Mouse (Mus musculus) intestine, embryonic 15.5 days (tissue): ENCODE results near the gene Helz2. TPM values are rescaled to one million over a fixed set of nuclear protein-coding genes. Genes with fewer than 3 reads are reported as not detected.
A peak's percentile ranks its signal among the peaks of the same experiment; 100 is the strongest.
"Not testable (repeated sequence)": the region's sequence is repeated elsewhere in the genome, so short reads cannot be mapped to it uniquely, and the experiment has no call there.

ENCODE experiments used
- ATAC-seq: fragments of 200-750 bp; cut with Nextera tagmentation; 2 replicates; pipeline ENCODE4 v1.8.0; 2017; ENCODE audit warnings: moderate TSS enrichment, moderate library complexity
- H3K27ac ChIP-seq: fragments of 300-500 bp; sonication (generic); 2 replicates; pipeline ENCODE4 v1.5.1; 2015; ENCODE audit warnings: mild to moderate bottlenecking, inconsistent platforms
- H3K27me3 ChIP-seq: fragments of 300-500 bp; sonication (generic); replicated peaks from 2 replicates; pipeline ENCODE4 v1.6.1; 2015; ENCODE audit warnings: inconsistent platforms
- H3K36me3 ChIP-seq: fragments of 300-500 bp; sonication (generic); 2 replicates; pipeline ENCODE4 v1.6.1; 2015; ENCODE audit warnings: inconsistent platforms
- H3K4me1 ChIP-seq: fragments of 300-500 bp; sonication (generic); replicated peaks from 2 replicates; pipeline ENCODE4 v1.6.1; 2015; ENCODE audit warnings: inconsistent platforms
- H3K4me2 ChIP-seq: fragments of 300-500 bp; sonication (generic); replicated peaks from 2 replicates; pipeline ENCODE4 v1.6.1; 2015; ENCODE audit warnings: mild to moderate bottlenecking, inconsistent platforms
- H3K4me3 ChIP-seq: fragments of 300-500 bp; sonication (generic); replicated peaks from 2 replicates; pipeline ENCODE4 v1.5.1; 2015; ENCODE audit warnings: inconsistent platforms
- H3K9ac ChIP-seq: fragments of 300-500 bp; sonication (generic); 2 replicates; pipeline ENCODE4 v1.6.1; 2015; ENCODE audit warnings: inconsistent platforms
- H3K9me3 ChIP-seq: fragments of 300-500 bp; sonication (generic); 2 replicates; pipeline ENCODE4 v1.6.1; 2016; ENCODE audit warnings: inconsistent platforms
- WGBS: fragments of 180-500 bp; shearing (Covaris S2); methylation state at CpG from one replicate; pipeline ENCODE4 v1.1.7; 2015; 5-methylcytosine and 5-hydroxymethylcytosine counted together
- polyA plus RNA-seq: library from polyadenylated mRNA; unstranded; fragments of >200 nt; fragmentation: Nextera tagmentation; extraction: Ambion mirVana; gene quantifications from 2 replicates; pipeline ENCODE4 v1.2.1, GENCODE M21; 2015

Helz2 gene
- polyA plus RNA-seq, result 2.2 and 2.8 TPM in 2 replicates

- ATAC-seq, result peak; percentile 85
- Histone ChIP-seq H3K9ac (peak within 1 kb of the TSS; percentile 70), H3K9me3 (no peaks in the 10 kb centered on the region), H3K27me3 (no peaks in the 10 kb centered on the region), H3K36me3 (no peaks in the 10 kb centered on the region; the same call in 1 of the 2 replicates), H3K27ac (no peak within 1 kb of the TSS), H3K4me2 (peak within 1 kb of the TSS; percentile 75), H3K4me1 (peaks cover 24% of the 10 kb centered on the region), H3K4me3 (peak within 1 kb of the TSS; percentile 59)
- 8% methylated on average over 16 of the region's 16 CpGs for WGBS
These were observed at the start of gene Helz2 for GRCm38 (mm10) chr2:181241602-181242313. TSS of gene Helz2 (minus strand) at chr2:181242027.

- Histone ChIP-seq H3K27me3 (no peaks in the 10 kb centered on the region), H3K9ac (no peak overlapping the region), H3K4me1 (peaks cover 5% of the 10 kb centered on the region; the same call in 1 of the 2 replicates), H3K4me3 (no peak overlapping the region), H3K36me3 (0 out of 2 replicates have a peak, but pooled peaks cover 2% of the 10 kb centered on the region), H3K27ac (no peak overlapping the region), H3K4me2 (no peak overlapping the region), H3K9me3 (no peaks in the 10 kb centered on the region)
- 83% methylated on average over 1 of the region's 1 CpGs for WGBS
- ATAC-seq, result no peak
These were observed 49.1 kb upstream of the Helz2 start for GRCm38 (mm10) chr2:181290937-181291336.

GRCm38 (mm10) chr2:181288691-181289090 is 46.9 kb upstream of the Helz2 start:
- WGBS, result 66% methylated on average over 3 of the region's 3 CpGs
- Histone ChIP-seq H3K4me2 (peak overlapping the region; percentile 63), H3K27ac (no peak overlapping the region)

GRCm38 (mm10) chr2:181287958-181288350 is 46.1 kb upstream of the Helz2 start, which contains the start of gene Gmeb2:
TSS of gene Gmeb2 (minus strand) at chr2:181288035.
- not testable (repeated sequence) for H3K4me1 ChIP-seq, H3K9me3 ChIP-seq, H3K36me3 ChIP-seq, H3K27me3 ChIP-seq
- H3K4me3 ChIP-seq, result peak within 1 kb of the TSS; percentile 69
- peak within 1 kb of the TSS; percentile 89 for H3K9ac ChIP-seq
- peak within 1 kb of the TSS; percentile 63 for H3K4me2 ChIP-seq
- H3K27ac ChIP-seq, result peak within 1 kb of the TSS; percentile 93
- peak; percentile 99 for ATAC-seq
- 11% methylated on average over 33 of the region's 38 CpGs for WGBS

More at GRCm38 (mm10) chr2:181288691-181289090, 46.9 kb upstream of the Helz2 start:
- H3K9me3 ChIP-seq, result no peaks in the 10 kb centered on the region
- H3K27me3 ChIP-seq, result no peaks in the 10 kb centered on the region
- H3K4me1 ChIP-seq, result peaks cover 5% of the 10 kb centered on the region; the same call in 1 of the 2 replicates
- no peak for ATAC-seq
- H3K36me3 ChIP-seq, result peaks cover 6% of the 10 kb centered on the region; the same call in 1 of the 2 replicates
- H3K4me3 ChIP-seq, result peak overlapping the region; percentile 69
- peak overlapping the region; percentile 55 for H3K9ac ChIP-seq

GRCm38 (mm10) chr2:181287338-181287957 is 45.6 kb upstream of the Helz2 start:
- Histone ChIP-seq H3K4me1 (peaks cover 5% of the 10 kb centered on the region; the same call in 1 of the 2 replicates), H3K36me3 (peaks cover 6% of the 10 kb centered on the region; the same call in 1 of the 2 replicates), H3K9ac (peak overlapping the region; percentile 89), H3K27me3 (no peaks in the 10 kb centered on the region), H3K4me3 (peak overlapping the region; percentile 69), H3K9me3 (no peaks in the 10 kb centered on the region), H3K27ac (peak overlapping the region; percentile 93), H3K4me2 (peak overlapping the region; percentile 60)
- peak; percentile 93 for ATAC-seq
- 2% methylated on average over 55 of the region's 71 CpGs for WGBS

GRCm38 (mm10) chr2:181286629-181287337 is 45.0 kb upstream of the Helz2 start:
- H3K27ac ChIP-seq, result peak overlapping the region; percentile 93
- 52% methylated on average over 6 of the region's 6 CpGs for WGBS

GRCm38 (mm10) chr2:181279968-181280367 is 38.1 kb upstream of the Helz2 start:
- no peaks in the 10 kb centered on the region for H3K9me3 ChIP-seq
- ATAC-seq, result no peak
- peaks cover 7% of the 10 kb centered on the region; the same call in 1 of the 2 replicates for H3K36me3 ChIP-seq
- no peak overlapping the region for H3K4me2 ChIP-seq
- H3K27me3 ChIP-seq, result no peaks in the 10 kb centered on the region
- H3K4me1 ChIP-seq, result no peaks in the 10 kb centered on the region
- WGBS, result 84% methylated on average over 1 of the region's 1 CpGs
- H3K9ac ChIP-seq, result no peak overlapping the region
- H3K27ac ChIP-seq, result no peak overlapping the region
- H3K4me3 ChIP-seq, result no peak overlapping the region

More at GRCm38 (mm10) chr2:181286629-181287337, 45.0 kb upstream of the Helz2 start:
- Histone ChIP-seq H3K4me1 (peaks cover 5% of the 10 kb centered on the region; the same call in 1 of the 2 replicates), H3K9me3 (no peaks in the 10 kb centered on the region), H3K4me2 (peak overlapping the region; percentile 60), H3K36me3 (peaks cover 6% of the 10 kb centered on the region; the same call in 1 of the 2 replicates), H3K9ac (peak overlapping the region; percentile 89), H3K27me3 (no peaks in the 10 kb centered on the region), H3K4me3 (peak overlapping the region; percentile 69)
- ATAC-seq, result no peak

- no peak for ATAC-seq
These were observed 36.0 kb upstream of the Helz2 start for GRCm38 (mm10) chr2:181277866-181278265.

GRCm38 (mm10) chr2:181276766-181277165 is 34.9 kb upstream of the Helz2 start:
- Histone ChIP-seq H3K9me3 (no peaks in the 10 kb centered on the region), H3K4me1 (no peaks in the 10 kb centered on the region), H3K36me3 (0 out of 2 replicates have a peak, but pooled peaks cover 5% of the 10 kb centered on the region), H3K4me3 (no peak overlapping the region), H3K27me3 (no peaks in the 10 kb centered on the region), H3K4me2 (no peak overlapping the region), H3K27ac (no peak overlapping the region), H3K9ac (no peak overlapping the region)
- WGBS, result 60% methylated on average over 1 of the region's 1 CpGs
- ATAC-seq, result no peak

More at GRCm38 (mm10) chr2:181277866-181278265, 36.0 kb upstream of the Helz2 start:
- WGBS, result 67% methylated on average over 3 of the region's 3 CpGs
- 0 out of 2 replicates have a peak, but pooled peaks cover 5% of the 10 kb centered on the region for H3K36me3 ChIP-seq
- H3K4me2 ChIP-seq, result no peak overlapping the region
- H3K9me3 ChIP-seq, result no peaks in the 10 kb centered on the region
- no peak overlapping the region for H3K27ac ChIP-seq
- no peak overlapping the region for H3K9ac ChIP-seq
- H3K27me3 ChIP-seq, result no peaks in the 10 kb centered on the region
- no peak overlapping the region for H3K4me3 ChIP-seq
- no peaks in the 10 kb centered on the region for H3K4me1 ChIP-seq

GRCm38 (mm10) chr2:181274639-181275038 is 32.8 kb upstream of the Helz2 start:
- no peak for ATAC-seq
- no peaks in the 10 kb centered on the region for H3K4me1 ChIP-seq
- H3K9me3 ChIP-seq, result no peaks in the 10 kb centered on the region
- no peak overlapping the region for H3K9ac ChIP-seq
- WGBS, result 86% methylated on average over 4 of the region's 4 CpGs
- H3K27ac ChIP-seq, result no peak overlapping the region
- 0 out of 2 replicates have a peak, but pooled peaks cover 9% of the 10 kb centered on the region for H3K36me3 ChIP-seq
- H3K4me2 ChIP-seq, result no peak overlapping the region
- H3K27me3 ChIP-seq, result no peaks in the 10 kb centered on the region
- H3K4me3 ChIP-seq, result no peak overlapping the region

- Histone ChIP-seq H3K9ac (no peak overlapping the region), H3K4me2 (no peak overlapping the region), H3K4me3 (no peak overlapping the region), H3K27me3 (no peaks in the 10 kb centered on the region), H3K9me3 (no peaks in the 10 kb centered on the region), H3K4me1 (no peaks in the 10 kb centered on the region), H3K27ac (no peak overlapping the region), H3K36me3 (0 out of 2 replicates have a peak, but pooled peaks cover 9% of the 10 kb centered on the region)
- 84% methylated on average over 2 of the region's 2 CpGs for WGBS
- no peak for ATAC-seq
These were observed 32.0 kb upstream of the Helz2 start for GRCm38 (mm10) chr2:181273829-181274228.

GRCm38 (mm10) chr2:181272092-181272491 is 30.3 kb upstream of the Helz2 start:
- 88% methylated on average over 2 of the region's 2 CpGs for WGBS
- Histone ChIP-seq H3K27me3 (no peaks in the 10 kb centered on the region), H3K27ac (no peak overlapping the region), H3K9me3 (no peaks in the 10 kb centered on the region), H3K4me1 (no peaks in the 10 kb centered on the region), H3K4me2 (no peak overlapping the region), H3K36me3 (0 out of 2 replicates have a peak, but pooled peaks cover 9% of the 10 kb centered on the region), H3K9ac (no peak overlapping the region), H3K4me3 (no peak overlapping the region)
- ATAC-seq, result no peak
